Mouse (Mus musculus): ENCODE results near the gene Plk5. TPM values are rescaled to one million over a fixed set of nuclear protein-coding genes. Genes with fewer than 3 reads are reported as not detected.

Plk5 gene
- polyA plus RNA-seq (2015; fragmentation: Nextera tagmentation; extraction: Ambion mirVana): 1.00 and 1.0 TPM in 2 replicates

DNA sequence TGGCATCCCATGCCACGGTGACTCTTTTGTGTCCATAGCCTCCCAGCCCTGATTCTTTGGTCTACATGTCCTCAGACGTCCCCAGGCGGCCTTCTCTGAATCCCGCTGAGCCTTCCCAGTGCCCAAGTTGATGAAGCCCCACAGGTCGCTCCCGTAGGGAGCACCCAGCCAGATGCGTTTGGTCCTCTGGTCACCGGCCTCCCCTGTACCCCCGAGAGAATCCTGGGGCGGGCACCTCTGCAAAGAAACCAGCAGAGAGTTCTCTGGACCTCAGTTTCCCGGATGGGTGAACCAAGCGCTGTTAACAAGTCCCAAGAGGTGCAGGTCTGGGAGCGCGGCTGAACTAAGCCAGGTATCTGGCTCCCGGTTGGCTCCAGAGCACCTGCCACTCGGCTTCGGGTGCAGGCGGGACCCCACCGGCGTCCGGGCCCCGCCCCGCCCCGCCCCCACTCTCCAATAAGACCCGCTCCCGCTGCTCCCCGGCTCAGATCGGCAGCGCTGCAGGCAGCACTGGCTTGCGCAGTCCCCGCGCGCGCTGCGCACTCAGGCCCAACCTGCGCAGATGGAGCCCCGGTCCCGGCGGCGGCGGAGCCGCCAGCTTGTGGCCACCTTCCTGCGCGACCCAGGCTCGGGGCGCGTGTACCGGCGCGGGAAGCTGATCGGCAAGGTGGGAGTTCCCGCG, at the start of gene Plk5:
Gene Plk5 (plus strand): TSS at position 459 of the 682 bp plus-strand sequence.
- Histone ChIP-seq H3K4me2 (replicated peaks; ENCODE audit: low read depth, low read length) (peak within 1 kb of the TSS; percentile 19), H3K4me3 (ENCODE audit: low read depth, low read length) (no peak within 1 kb of the TSS; the same call in 1 of the 2 replicates), H3K27ac (ENCODE audit: low read length) (no peak within 1 kb of the TSS), H3K4me1 (ENCODE audit: insufficient read depth, low read depth, low read length) (no peaks in the 10 kb centered on the region), H3K36me3 (ENCODE audit: insufficient read depth, low read length) (no peaks in the 10 kb centered on the region), H3K27me3 (replicated peaks; ENCODE audit: insufficient read depth, low read length) (peaks cover 41% of the 10 kb centered on the region), H3K9ac (replicated peaks; ENCODE audit: low read depth) (no peak within 1 kb of the TSS), H3K9me3 (ENCODE audit: low read length) (no peaks in the 10 kb centered on the region)
- 3% methylated on average over 45 of the region's 53 CpGs for WGBS
- ATAC-seq: no peak
- no peak for DNase-seq (ENCODE audit: low spot score)
- TF ChIP-seq EP300 (IDR thresholded peaks at IDR 0.05) (no peak), CTCF (IDR thresholded peaks at IDR 0.05) (no peak)

DNA sequence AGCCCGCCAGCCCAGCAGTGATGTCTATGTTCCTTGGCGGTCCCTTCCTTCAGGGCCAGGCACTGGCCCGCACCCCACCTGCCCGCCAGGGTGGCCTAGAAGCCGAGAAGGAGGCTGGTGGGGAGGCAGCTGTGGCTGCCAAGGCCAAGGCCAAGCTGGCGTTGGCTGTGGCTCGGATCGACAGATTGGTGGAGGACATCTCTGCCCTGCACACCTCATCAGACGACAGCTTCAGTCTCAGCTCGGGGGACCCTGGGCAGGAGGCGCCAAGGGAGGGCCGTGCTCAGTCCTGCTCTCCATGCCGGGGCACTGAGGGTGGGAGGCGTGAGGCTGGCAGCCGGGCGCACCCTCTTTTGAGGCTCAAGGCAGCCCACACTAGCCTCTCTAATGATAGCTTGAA, 44.7 kb upstream of the Plk5 start:
- peaks cover 10% of the 10 kb centered on the region; the same call in 1 of the 2 replicates for H3K4me1 ChIP-seq (ENCODE audit: insufficient read depth, low read depth, low read length)
- DNase-seq (ENCODE audit: low spot score) (no peak), ATAC-seq (no peak)
- H3K9ac ChIP-seq (replicated peaks; ENCODE audit: low read depth): no peak overlapping the region
- no peak overlapping the region for H3K4me3 ChIP-seq (ENCODE audit: low read depth, low read length)
- no peak overlapping the region for H3K27ac ChIP-seq (ENCODE audit: low read length)
- H3K36me3 ChIP-seq (ENCODE audit: insufficient read depth, low read length): no peaks in the 10 kb centered on the region
- WGBS: 77% methylated on average over 13 of the region's 16 CpGs
- H3K27me3 ChIP-seq (replicated peaks; ENCODE audit: insufficient read depth, low read length): peaks cover 44% of the 10 kb centered on the region
- no peak for TF ChIP-seq EP300 (IDR thresholded peaks at IDR 0.05)
- H3K4me2 ChIP-seq (replicated peaks; ENCODE audit: low read depth, low read length): no peak overlapping the region
- H3K9me3 ChIP-seq (ENCODE audit: low read length): no peaks in the 10 kb centered on the region

DNA sequence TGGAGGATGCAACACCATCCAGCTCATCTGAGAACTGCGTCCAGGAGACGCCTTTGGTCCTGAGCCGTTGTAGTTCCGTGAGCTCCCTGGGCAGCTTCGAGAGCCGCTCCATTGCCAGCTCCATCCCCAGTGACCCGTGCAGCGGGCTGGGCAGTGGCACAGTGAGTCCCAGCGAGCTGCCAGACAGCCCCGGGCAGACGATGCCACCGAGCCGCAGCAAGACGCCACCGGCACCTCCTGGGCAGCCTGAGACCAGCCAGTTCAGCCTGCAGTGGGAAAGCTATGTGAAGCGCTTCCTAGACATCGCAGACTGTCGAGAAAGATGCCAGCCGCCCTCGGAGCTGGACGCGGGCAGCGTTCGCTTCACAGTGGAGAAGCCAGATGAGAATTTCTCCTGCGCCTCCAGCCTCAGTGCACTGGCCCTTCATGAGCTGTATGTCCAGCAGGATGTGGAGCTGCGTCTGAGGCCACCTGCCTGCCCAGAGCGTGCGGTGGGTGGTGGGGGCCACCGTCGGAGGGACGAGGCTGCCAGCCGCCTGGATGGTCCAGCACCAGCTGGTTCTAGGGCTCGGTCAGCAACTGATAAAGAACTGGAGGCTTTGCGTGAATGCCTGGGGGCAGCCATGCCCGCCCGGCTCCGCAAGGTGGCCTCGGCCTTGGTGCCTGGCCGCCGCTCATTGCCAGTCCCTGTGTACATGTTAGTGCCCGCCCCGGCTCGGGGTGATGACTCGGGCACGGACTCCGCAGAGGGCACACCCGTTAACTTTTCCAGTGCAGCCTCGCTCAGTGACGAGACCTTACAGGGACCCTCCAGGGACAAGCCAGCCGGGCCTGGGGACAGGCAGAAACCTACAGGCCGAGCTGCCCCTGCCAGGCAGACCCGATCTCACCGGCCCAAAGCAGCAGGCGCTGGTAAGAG, 43.4 kb upstream of the Plk5 start:
- no peak overlapping the region for H3K9ac ChIP-seq (replicated peaks; ENCODE audit: low read depth)
- no peaks in the 10 kb centered on the region for H3K36me3 ChIP-seq (ENCODE audit: insufficient read depth, low read length)
- DNase-seq (ENCODE audit: low spot score) (no peak), ATAC-seq (no peak)
- no peak overlapping the region for H3K4me2 ChIP-seq (replicated peaks; ENCODE audit: low read depth, low read length)
- no peaks in the 10 kb centered on the region for H3K9me3 ChIP-seq (ENCODE audit: low read length)
- no peak overlapping the region for H3K27ac ChIP-seq (ENCODE audit: low read length)
- 57% methylated on average over 54 of the region's 54 CpGs for WGBS
- peaks cover 13% of the 10 kb centered on the region; the same call in 1 of the 2 replicates for H3K4me1 ChIP-seq (ENCODE audit: insufficient read depth, low read depth, low read length)
- TF ChIP-seq CTCF (IDR thresholded peaks at IDR 0.05) (no peak), EP300 (IDR thresholded peaks at IDR 0.05) (no peak)
- H3K27me3 ChIP-seq (replicated peaks; ENCODE audit: insufficient read depth, low read length): peaks cover 44% of the 10 kb centered on the region
- no peak overlapping the region for H3K4me3 ChIP-seq (ENCODE audit: low read depth, low read length)

DNA sequence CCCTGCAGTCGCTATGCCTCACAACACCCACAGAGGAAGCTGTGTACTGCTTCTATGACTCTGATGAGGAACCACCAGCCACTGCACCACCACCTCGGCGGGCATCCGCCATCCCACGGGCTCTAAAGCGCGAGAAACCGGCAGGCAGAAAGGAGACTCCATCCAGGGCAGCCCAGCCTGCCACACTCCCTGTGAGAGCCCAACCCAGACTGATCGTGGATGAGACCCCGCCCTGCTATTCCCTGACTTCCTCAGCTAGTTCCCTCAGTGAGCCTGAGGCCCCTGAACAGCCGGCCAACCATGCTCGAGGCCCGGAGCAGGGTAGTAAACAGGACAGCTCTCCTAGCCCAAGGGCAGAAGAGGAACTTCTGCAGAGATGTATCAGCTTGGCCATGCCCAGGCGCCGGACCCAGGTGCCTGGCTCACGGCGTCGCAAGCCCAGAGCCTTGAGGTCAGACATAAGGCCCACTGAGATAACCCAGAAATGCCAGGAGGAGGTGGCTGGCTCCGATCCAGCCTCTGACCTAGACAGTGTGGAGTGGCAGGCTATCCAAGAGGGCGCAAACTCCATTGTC, 42.5 kb upstream of the Plk5 start:
- Histone ChIP-seq H3K4me1 (ENCODE audit: insufficient read depth, low read depth, low read length) (peaks cover 13% of the 10 kb centered on the region; the same call in 1 of the 2 replicates), H3K9me3 (ENCODE audit: low read length) (no peaks in the 10 kb centered on the region), H3K4me3 (ENCODE audit: low read depth, low read length) (no peak overlapping the region), H3K27me3 (replicated peaks; ENCODE audit: insufficient read depth, low read length) (peaks cover 44% of the 10 kb centered on the region), H3K27ac (ENCODE audit: low read length) (no peak overlapping the region), H3K9ac (replicated peaks; ENCODE audit: low read depth) (no peak overlapping the region), H3K36me3 (ENCODE audit: insufficient read depth, low read length) (no peaks in the 10 kb centered on the region; the same call in 1 of the 2 replicates), H3K4me2 (replicated peaks; ENCODE audit: low read depth, low read length) (no peak overlapping the region)
- 38% methylated on average over 20 of the region's 20 CpGs for WGBS
- DNase-seq (ENCODE audit: low spot score) (no peak), ATAC-seq (no peak)
- TF ChIP-seq EP300 (IDR thresholded peaks at IDR 0.05) (no peak), CTCF (IDR thresholded peaks at IDR 0.05) (no peak)

DNA sequence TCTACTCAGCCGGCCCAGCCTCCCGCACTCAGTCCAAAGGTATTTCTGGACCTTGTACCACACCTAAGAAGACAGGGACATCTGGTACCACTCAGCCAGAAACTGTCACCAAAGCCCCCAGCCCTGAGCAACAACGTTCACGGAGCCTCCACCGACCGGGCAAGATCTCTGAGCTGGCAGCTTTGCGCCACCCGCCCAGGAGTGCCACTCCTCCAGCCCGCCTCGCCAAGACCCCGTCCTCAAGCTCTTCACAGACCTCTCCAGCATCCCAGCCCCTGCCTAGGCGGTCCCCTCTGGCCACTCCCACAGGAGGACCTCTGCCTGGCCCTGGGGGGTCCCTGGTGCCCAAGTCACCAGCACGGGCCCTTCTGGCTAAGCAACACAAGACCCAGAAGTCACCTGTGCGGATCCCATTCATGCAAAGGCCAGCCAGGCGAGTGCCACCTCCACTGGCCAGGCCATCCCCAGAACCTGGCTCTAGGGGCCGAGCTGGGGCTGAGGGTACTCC, 41.7 kb upstream of the Plk5 start:
- no peak overlapping the region for H3K27ac ChIP-seq (ENCODE audit: low read length)
- H3K36me3 ChIP-seq (ENCODE audit: insufficient read depth, low read length): no peaks in the 10 kb centered on the region; the same call in 1 of the 2 replicates
- H3K4me1 ChIP-seq (ENCODE audit: insufficient read depth, low read depth, low read length): peaks cover 18% of the 10 kb centered on the region
- no peaks in the 10 kb centered on the region for H3K9me3 ChIP-seq (ENCODE audit: low read length)
- H3K27me3 ChIP-seq (replicated peaks; ENCODE audit: insufficient read depth, low read length): peaks cover 44% of the 10 kb centered on the region
- H3K9ac ChIP-seq (replicated peaks; ENCODE audit: low read depth): no peak overlapping the region
- no peak overlapping the region for H3K4me2 ChIP-seq (replicated peaks; ENCODE audit: low read depth, low read length)
- 41% methylated on average over 16 of the region's 16 CpGs for WGBS
- no peak overlapping the region for H3K4me3 ChIP-seq (ENCODE audit: low read depth, low read length)
- no peak for TF ChIP-seq CTCF (IDR thresholded peaks at IDR 0.05)
- TF ChIP-seq EP300 (IDR thresholded peaks at IDR 0.05): no peak
- ATAC-seq (no peak), DNase-seq (ENCODE audit: low spot score) (no peak)

DNA sequence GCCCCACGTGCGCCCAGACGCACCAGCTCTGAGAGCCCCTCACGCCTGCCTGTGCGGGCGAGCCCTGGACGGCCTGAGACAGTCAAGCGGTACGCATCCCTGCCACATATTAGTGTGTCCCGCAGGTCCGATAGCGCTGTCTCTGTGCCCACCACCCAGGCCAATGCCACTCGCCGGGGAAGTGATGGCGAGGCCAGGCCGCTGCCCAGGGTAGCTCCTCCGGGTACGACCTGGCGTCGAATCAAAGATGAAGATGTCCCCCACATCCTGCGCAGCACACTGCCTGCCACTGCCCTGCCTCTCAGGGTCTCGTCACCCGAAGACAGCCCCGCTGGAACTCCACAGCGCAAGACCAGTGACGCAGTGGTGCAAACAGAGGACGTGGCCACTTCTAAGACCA, 40.9 kb upstream of the Plk5 start:
- 34% methylated on average over 25 of the region's 27 CpGs for WGBS
- Histone ChIP-seq H3K9ac (replicated peaks; ENCODE audit: low read depth) (no peak overlapping the region), H3K4me3 (ENCODE audit: low read depth, low read length) (no peak overlapping the region), H3K36me3 (ENCODE audit: insufficient read depth, low read length) (no peaks in the 10 kb centered on the region; the same call in 1 of the 2 replicates), H3K27ac (ENCODE audit: low read length) (no peak overlapping the region), H3K4me1 (ENCODE audit: insufficient read depth, low read depth, low read length) (peaks cover 20% of the 10 kb centered on the region), H3K4me2 (replicated peaks; ENCODE audit: low read depth, low read length) (no peak overlapping the region), H3K9me3 (ENCODE audit: low read length) (no peaks in the 10 kb centered on the region), H3K27me3 (replicated peaks; ENCODE audit: insufficient read depth, low read length) (peaks cover 44% of the 10 kb centered on the region)
- ATAC-seq: peak; percentile 9; the same call in 1 of the 2 replicates
- TF ChIP-seq CTCF (IDR thresholded peaks at IDR 0.05) (no peak), EP300 (IDR thresholded peaks at IDR 0.05) (no peak)
- no peak for DNase-seq (ENCODE audit: low spot score)

Data from lung, postnatal 0 days (tissue).